Mouse (Mus musculus) heart, postnatal 0 days (tissue): ENCODE results near the gene Flvcr1. TPM values are rescaled to one million over a fixed set of nuclear protein-coding genes. Genes with fewer than 3 reads are reported as not detected.

Experiments
- ATAC-seq: fragments of 200-750 bp; cut with Nextera tagmentation; 2 replicates; pipeline ENCODE4 v1.8.0; 2017; ENCODE audit warnings: low read depth, moderate number of reproducible peaks, moderate library complexity; ENCODE audit not compliant: insufficient read depth
- DNase-seq: peaks from one replicate; pipeline ENCODE4 v3.0.0-alpha.2; 2016; ENCODE audit warnings: low spot score
- H3K27ac ChIP-seq: fragments of 300-500 bp; sonication (generic); 2 replicates; pipeline ENCODE4 v1.5.1; 2014; ENCODE audit warnings: low read depth, mild to moderate bottlenecking
- H3K27me3 ChIP-seq: fragments of 300-500 bp; sonication (generic); 2 replicates; pipeline ENCODE4 v1.6.1; 2014; ENCODE audit warnings: low read length, mixed read lengths; ENCODE audit not compliant: control insufficient read depth, insufficient read depth
- H3K36me3 ChIP-seq: fragments of 300-500 bp; sonication (generic); replicated peaks from 2 replicates; pipeline ENCODE4 v1.6.1; 2014; ENCODE audit warnings: low read length, mixed read lengths; ENCODE audit not compliant: control insufficient read depth, insufficient read depth
- H3K4me1 ChIP-seq: fragments of 300-500 bp; sonication (generic); 2 replicates; pipeline ENCODE4 v1.6.1; 2014; ENCODE audit warnings: antibody characterized with exemption; ENCODE audit not compliant: control insufficient read depth, insufficient read depth
- H3K4me2 ChIP-seq: fragments of 300-500 bp; sonication (generic); 2 replicates; pipeline ENCODE4 v1.6.1; 2014; ENCODE audit warnings: low read depth, mild to moderate bottlenecking, low read length, moderate library complexity
- H3K4me3 ChIP-seq: fragments of 300-500 bp; sonication (generic); 2 replicates; pipeline ENCODE4 v1.5.1; 2014; ENCODE audit warnings: low read depth, low read length
- H3K9ac ChIP-seq: fragments of 300-500 bp; sonication (generic); replicated peaks from 2 replicates; pipeline ENCODE4 v1.6.1; 2014; ENCODE audit warnings: low read depth, low read length, mixed read lengths
- H3K9me3 ChIP-seq: fragments of 300-500 bp; sonication (generic); replicated peaks from 2 replicates; pipeline ENCODE4 v1.6.1; 2016; ENCODE audit warnings: low read length; ENCODE audit not compliant: control insufficient read depth
- CTCF ChIP-seq: IDR thresholded peaks from 2 replicates; pipeline ENCODE4 v1.5.1; 2016; ENCODE audit warnings: antibody characterized with exemption, control low read depth, low read depth
- EP300 ChIP-seq: IDR thresholded peaks from 2 replicates; pipeline ENCODE4 v1.6.1; 2016; ENCODE audit warnings: antibody characterized with exemption, low read depth
- WGBS: fragments of 180-500 bp; shearing (Covaris S2); extraction: QIAGEN DNeasy Blood & Tissue Kit; methylation state at CpG from one replicate; pipeline ENCODE4 v1.1.7; 2014; 5-methylcytosine and 5-hydroxymethylcytosine counted together
- polyA plus RNA-seq: library from polyadenylated mRNA; unstranded; fragments of >200 nt; fragmentation: Nextera tagmentation; extraction: Ambion mirVana; gene quantifications from 2 replicates; pipeline ENCODE4 v1.2.1, GENCODE M21; 2015
- total RNA-seq: library from RNA; depleted of rRNA; stranded (reverse); fragments of >200 nt; gene quantifications from 2 replicates; pipeline ENCODE4 v1.2.3, GENCODE M21; 2014; ENCODE audit warnings: low replicate concordance; rRNA removed

Gene Flvcr1
- 5.2 and 11.1 TPM in 2 replicates for total RNA-seq
- polyA plus RNA-seq, result 1.6 and 2.4 TPM in 2 replicates

GRCm38 (mm10) chr1:191026021-191026713 lies at the start of gene Flvcr1:
Flvcr1 (minus strand) TSS chr1:191026158.
- Histone ChIP-seq H3K4me2 (peak within 1 kb of the TSS; percentile 93), H3K27me3 (no peaks in the 10 kb centered on the region), H3K36me3 (peaks cover 6% of the 10 kb centered on the region; the same call in 1 of the 2 replicates), H3K4me1 (peaks cover 18% of the 10 kb centered on the region; the same call in 1 of the 2 replicates), H3K9ac (peak within 1 kb of the TSS; percentile 79), H3K27ac (peak within 1 kb of the TSS; percentile 84), H3K9me3 (no peaks in the 10 kb centered on the region), H3K4me3 (peak within 1 kb of the TSS; percentile 74)
- WGBS, result under 1% methylated on average over 48 of the region's 50 CpGs
- ATAC-seq (peak; percentile 100), DNase-seq (peak; percentile 99)
- TF ChIP-seq CTCF (peak; percentile 41), EP300 (no peak)

GRCm38 (mm10) chr1:191075199-191075883 lies 49.4 kb upstream of the Flvcr1 start:
- no peak overlapping the region for H3K9ac ChIP-seq
- DNase-seq (peak; percentile 76), ATAC-seq (peak; percentile 78)
- peak overlapping the region; percentile 9 for H3K27ac ChIP-seq
- peak overlapping the region; percentile 3; the same call in 1 of the 2 replicates for H3K4me2 ChIP-seq
- peaks cover 60% of the 10 kb centered on the region for H3K36me3 ChIP-seq
- no peaks in the 10 kb centered on the region for H3K9me3 ChIP-seq
- 39% methylated on average over 10 of the region's 10 CpGs for WGBS
- no peak overlapping the region for H3K4me3 ChIP-seq
- no peaks in the 10 kb centered on the region for H3K4me1 ChIP-seq
- H3K27me3 ChIP-seq, result no peaks in the 10 kb centered on the region
- peak; percentile 81 for TF ChIP-seq CTCF
- TF ChIP-seq EP300, result no peak

DNA sequence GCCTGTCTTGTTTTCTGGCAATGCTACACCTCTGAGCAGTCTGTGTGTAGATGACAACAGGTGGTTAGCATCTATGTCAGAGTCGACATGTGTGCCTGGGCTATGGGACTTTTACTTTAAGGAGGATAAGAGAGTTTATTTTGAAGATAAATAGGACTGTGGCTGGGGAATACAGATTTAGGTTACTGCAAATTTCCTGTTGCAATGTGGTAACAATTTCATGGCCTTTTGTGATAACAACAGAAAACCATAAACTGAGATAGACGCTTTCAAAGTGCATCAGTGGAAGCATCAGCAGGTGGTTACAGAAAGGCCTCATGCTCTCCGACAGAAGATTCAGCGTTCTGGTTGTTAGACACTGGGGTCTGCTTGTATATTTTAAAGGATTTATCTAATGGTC lies 47.5 kb upstream of the Flvcr1 start:
- DNase-seq (no peak), ATAC-seq (no peak)
- Histone ChIP-seq H3K36me3 (peaks cover 60% of the 10 kb centered on the region), H3K9me3 (no peaks in the 10 kb centered on the region), H3K9ac (no peak overlapping the region), H3K27me3 (no peaks in the 10 kb centered on the region), H3K4me3 (no peak overlapping the region), H3K27ac (peak overlapping the region; percentile 34; the same call in 1 of the 2 replicates), H3K4me2 (no peak overlapping the region), H3K4me1 (no peaks in the 10 kb centered on the region)
- TF ChIP-seq CTCF (no peak), EP300 (no peak)
- 73% methylated on average over 4 of the region's 4 CpGs for WGBS

DNA sequence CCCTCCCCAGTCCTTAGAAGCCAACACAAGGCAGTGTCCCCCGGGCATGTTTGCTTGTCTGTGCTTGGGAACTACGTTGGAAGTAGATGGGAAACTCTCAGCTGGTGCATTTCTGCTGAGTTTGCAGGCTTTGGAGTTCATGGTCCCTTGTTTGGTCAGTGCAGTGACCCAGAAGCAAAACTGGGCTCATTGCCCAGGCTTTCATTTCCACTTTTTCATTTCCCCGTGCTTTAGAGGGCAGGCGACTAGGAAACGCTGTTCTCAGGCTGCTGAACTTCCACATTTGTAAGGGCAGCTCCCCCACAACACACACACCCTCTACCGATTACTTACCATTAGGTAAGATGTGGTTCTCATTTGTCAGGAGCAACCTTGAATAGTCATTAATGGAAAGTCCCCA lies 47.0 kb upstream of the Flvcr1 start:
- TF ChIP-seq EP300, result no peak
- no peak for TF ChIP-seq CTCF
- Histone ChIP-seq H3K27ac (peak overlapping the region; percentile 34; the same call in 1 of the 2 replicates), H3K9me3 (no peaks in the 10 kb centered on the region), H3K4me3 (no peak overlapping the region), H3K4me2 (no peak overlapping the region), H3K27me3 (no peaks in the 10 kb centered on the region), H3K36me3 (peaks cover 62% of the 10 kb centered on the region), H3K4me1 (no peaks in the 10 kb centered on the region), H3K9ac (no peak overlapping the region)
- peak; percentile 42 for DNase-seq
- ATAC-seq, result no peak
- WGBS, result 56% methylated on average over 6 of the region's 6 CpGs

DNA sequence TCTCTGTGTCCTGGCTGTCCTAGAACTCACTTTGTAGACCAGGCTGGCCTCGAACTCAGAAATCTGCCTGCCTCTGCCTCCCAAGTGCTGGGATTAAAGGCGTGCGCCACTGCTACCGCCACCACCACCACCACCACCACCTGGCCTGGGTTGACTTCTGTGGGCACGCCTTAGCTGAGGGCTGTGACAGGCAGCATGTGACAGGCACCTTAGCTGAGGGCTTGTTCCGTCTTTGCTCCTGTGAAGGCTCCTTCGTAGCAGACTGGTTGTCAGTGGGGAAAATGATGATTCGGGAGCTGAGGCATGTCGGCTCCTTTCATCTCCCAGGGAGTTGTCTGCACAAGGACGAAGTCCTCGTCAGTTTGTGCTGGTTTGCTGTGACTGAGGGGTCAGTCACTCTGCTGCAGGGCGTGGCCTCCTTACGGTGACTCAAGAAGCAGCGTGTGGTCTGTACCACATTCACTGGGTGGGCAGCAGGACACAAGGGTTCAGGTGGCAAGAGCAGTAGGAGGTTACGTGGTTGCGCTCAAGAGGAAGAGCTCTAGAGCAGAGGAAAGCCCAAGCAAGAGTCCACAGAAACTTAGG lies 46.5 kb upstream of the Flvcr1 start:
- Histone ChIP-seq H3K36me3 (peaks cover 61% of the 10 kb centered on the region), H3K9ac (no peak overlapping the region), H3K27ac (0 out of 2 replicates have a peak overlapping the region, but pooled peaks have one; percentile 15), H3K9me3 (no peaks in the 10 kb centered on the region), H3K4me2 (no peak overlapping the region), H3K27me3 (no peaks in the 10 kb centered on the region), H3K4me3 (no peak overlapping the region), H3K4me1 (no peaks in the 10 kb centered on the region)
- DNase-seq (no peak), ATAC-seq (no peak)
- TF ChIP-seq CTCF (no peak), EP300 (no peak)
- WGBS, result 84% methylated on average over 16 of the region's 16 CpGs
